7 mouse cellular contexts compared by ENCODE assay signal in genomic region chrX:129750094-129750569, GRCm38 (mm10). TPM values are rescaled to one million over a fixed set of nuclear protein-coding genes. Genes with fewer than 3 reads are reported as not detected.
A peak's percentile ranks its signal among the peaks of the same experiment; 100 is the strongest.
DNase-seq lines count a peak whose midpoint lies in the region; ATAC-seq and TF ChIP-seq lines count a peak whose summit lies in the region.

No protein-coding gene starts in this region.

- TF ChIP-seq CTCF in cortical plate, adult 2 months (IDR thresholded peaks at IDR 0.05; ENCODE audit: extremely low read depth, insufficient read depth, low read length): no peak
- TF ChIP-seq CTCF in kidney, postnatal 0 days (IDR thresholded peaks at IDR 0.05; ENCODE audit: low read depth): no peak
- TF ChIP-seq CTCF in small intestine, adult 2 months (IDR thresholded peaks at IDR 0.05; ENCODE audit: extremely low read depth, insufficient read length, insufficient replicate concordance, low read depth, low read length): no peak

- TF ChIP-seq POLR2A in cortical plate, adult 2 months (IDR thresholded peaks at IDR 0.05; ENCODE audit: extremely low read depth, insufficient read depth, low read length): no peak
- TF ChIP-seq POLR2A in small intestine, adult 2 months (IDR thresholded peaks at IDR 0.05; ENCODE audit: low read depth, low read length): no peak

- no peaks in the 10 kb centered on the region for H3K36me3 ChIP-seq in kidney, postnatal 0 days (ENCODE audit: insufficient read depth, low read length)
- H3K36me3 ChIP-seq in small intestine, adult 2 months (ENCODE audit: control insufficient read depth, insufficient read depth, low read length): no peaks in the 10 kb centered on the region

- no peaks in the 10 kb centered on the region for H3K9me3 ChIP-seq in kidney, postnatal 0 days (replicated peaks; ENCODE audit: low read length)

- peak overlapping the region; percentile 28 for H3K27ac ChIP-seq in cortical plate, adult 2 months (ENCODE audit: insufficient read depth, low read length)
- H3K27ac ChIP-seq in kidney, postnatal 0 days: peak overlapping the region; percentile 57; the same call in 1 of the 2 replicates
- peak overlapping the region; percentile 45; the same call in 1 of the 2 replicates for H3K27ac ChIP-seq in small intestine, adult 2 months (ENCODE audit: insufficient read depth, low read depth, low read length)

- no peaks in the 10 kb centered on the region for H3K27me3 ChIP-seq in kidney, postnatal 0 days (ENCODE audit: insufficient read depth, low read length)
- H3K27me3 ChIP-seq in small intestine, adult 2 months (ENCODE audit: control insufficient read depth, insufficient read depth, low read length): no peaks in the 10 kb centered on the region

- H3K4me3 ChIP-seq in cortical plate, adult 2 months (ENCODE audit: insufficient read depth, low read length): peak overlapping the region; percentile 80
- H3K4me3 ChIP-seq in kidney, postnatal 0 days (replicated peaks; ENCODE audit: low read depth, low read length): peak overlapping the region; percentile 57
- peak overlapping the region; percentile 96 for H3K4me3 ChIP-seq in small intestine, adult 2 months (ENCODE audit: low read depth, low read length)

- 21% methylated on average over 22 of the region's 31 CpGs for WGBS in kidney, postnatal 0 days
- WGBS in small intestine, adult 2 months: 20% methylated on average over 31 of the region's 31 CpGs

- DNase-seq in right cerebral cortex, adult 2 months (ENCODE audit: low spot score in 2 of 2): peak; percentile 11 to 13
- no peak for DNase-seq in right cerebral cortex, adult 18-20 months
- peak; percentile 7 for DNase-seq in heart, adult 9 months (ENCODE audit: low spot score in 2 of 2)
- peak; percentile 18 for DNase-seq in kidney, postnatal 0 days (ENCODE audit: low spot score)
- DNase-seq in lung, postnatal 14 days: peak; percentile 4

- peak; percentile 67 for ATAC-seq in kidney, postnatal 0 days (replicated peaks; ENCODE audit: low FRiP score, low read depth)

- H3K4me1 ChIP-seq in cortical plate, adult 2 months (ENCODE audit: control insufficient read depth, insufficient read depth, low read length): no peaks in the 10 kb centered on the region
- H3K4me1 ChIP-seq in kidney, postnatal 0 days (replicated peaks; ENCODE audit: insufficient read depth, low read length): no peaks in the 10 kb centered on the region
- no peaks in the 10 kb centered on the region for H3K4me1 ChIP-seq in small intestine, adult 2 months (ENCODE audit: control insufficient read depth, insufficient read depth, insufficient read length, low read length)

- H3K4me2 ChIP-seq in kidney, postnatal 0 days (ENCODE audit: low read length): peak overlapping the region; percentile 57

- H3K9ac ChIP-seq in kidney, postnatal 0 days (ENCODE audit: low read depth, low read length): peak overlapping the region; percentile 65

RNA-seq across cellular contexts. Expression of gene Diaph2, which starts 0.6 kb away (rescaled TPM):
- polyA plus RNA-seq in cortical plate, adult 2 months (2012; rRNA removed): 8.3 and 9.2 TPM in 2 replicates
- polyA plus RNA-seq in kidney, postnatal 0 days (2015; fragmentation: Nextera tagmentation; extraction: Ambion mirVana): 5.2 and 5.4 TPM in 2 replicates
- polyA plus RNA-seq in small intestine, adult 2 months (2012; rRNA removed): 0.48 and 1.5 TPM in 2 replicates
